7 mouse cellular contexts compared by ENCODE assay signal in genomic region chr10:69213451-69213877, GRCm38 (mm10). TPM values are rescaled to one million over a fixed set of nuclear protein-coding genes. Genes with fewer than 3 reads are reported as not detected.
DNase-seq lines count a peak whose midpoint lies in the region; ATAC-seq lines count a peak whose summit lies in the region.

No protein-coding gene starts in this region.

- peak overlapping the region; percentile 86 for H3K4me2 ChIP-seq in limb, embryonic 13.5 days (replicated peaks)

- DNase-seq in ovary, postnatal 10 days (ENCODE audit: low spot score) = peak; percentile 41
- no peak for DNase-seq in ovary, adult 18-20 months (ENCODE audit: low spot score)
- DNase-seq in midbrain, embryonic 10.5 days (ENCODE audit: low spot score) = no peak
- DNase-seq in layer of hippocampus, adult 9-11 months = no peak

- H3K4me1 ChIP-seq in brown adipose tissue, adult 24 weeks (ENCODE audit: control insufficient read depth, insufficient read depth, insufficient read length, low read length) = peaks cover 3% of the 10 kb centered on the region; the same call in 1 of the 2 replicates
- H3K4me1 ChIP-seq in limb, embryonic 13.5 days = peaks cover 15% of the 10 kb centered on the region
- peaks cover 25% of the 10 kb centered on the region for H3K4me1 ChIP-seq in midbrain, embryonic 10.5 days

- WGBS in limb, embryonic 13.5 days = under 1% methylated on average over 21 of the region's 21 CpGs
- WGBS in midbrain, embryonic 10.5 days = 0% methylated on average over 21 of the region's 21 CpGs

- peaks cover 3% of the 10 kb centered on the region; the same call in 1 of the 2 replicates for H3K9me3 ChIP-seq in limb, embryonic 13.5 days
- H3K9me3 ChIP-seq in midbrain, embryonic 10.5 days (replicated peaks) = peaks cover 7% of the 10 kb centered on the region

- H3K9ac ChIP-seq in limb, embryonic 13.5 days = peak overlapping the region; percentile 93

- peak overlapping the region; percentile 84 for H3K27ac ChIP-seq in brown adipose tissue, adult 24 weeks (replicated peaks; ENCODE audit: low read depth, low read length)
- peak overlapping the region; percentile 99 for H3K27ac ChIP-seq in limb, embryonic 13.5 days
- peak overlapping the region; percentile 98 for H3K27ac ChIP-seq in midbrain, embryonic 10.5 days (replicated peaks)

- H3K27me3 ChIP-seq in limb, embryonic 13.5 days = no peaks in the 10 kb centered on the region
- H3K27me3 ChIP-seq in midbrain, embryonic 10.5 days (ENCODE audit: low read depth, poor library complexity, severe bottlenecking) = no peaks in the 10 kb centered on the region

- peak overlapping the region; percentile 68 for H3K4me3 ChIP-seq in brown adipose tissue, adult 24 weeks (ENCODE audit: insufficient read depth, low read depth, low read length)
- peak overlapping the region; percentile 78 for H3K4me3 ChIP-seq in limb, embryonic 13.5 days
- peak overlapping the region; percentile 89 for H3K4me3 ChIP-seq in midbrain, embryonic 10.5 days

- peak; percentile 10; the same call in 1 of the 2 replicates for ATAC-seq in granulocyte monocyte progenitor cell, adult 5-6 weeks (replicated peaks; ENCODE audit: poor library complexity, severe bottlenecking)
- peak; percentile 22; the same call in 1 of the 2 replicates for ATAC-seq in limb, embryonic 13.5 days (ENCODE audit: low FRiP score, low read depth)

- peaks cover 36% of the 10 kb centered on the region for H3K36me3 ChIP-seq in limb, embryonic 13.5 days
- peaks cover 33% of the 10 kb centered on the region for H3K36me3 ChIP-seq in midbrain, embryonic 10.5 days

RNA-seq across cellular contexts. Expression of gene A930033H14Rik, which starts 0.6 kb away (rescaled TPM):
- 1.4 and 3.2 TPM in 2 replicates for polyA plus RNA-seq in brown adipose tissue, adult 24 weeks (2012; ENCODE audit: insufficient read depth, insufficient read length, missing spikeins)
- total RNA-seq in granulocyte monocyte progenitor cell, adult 5-6 weeks (2014; fragmentation: Nextera tagmentation) = 2.6 and 4.3 TPM in 2 replicates
- total RNA-seq in granulocyte monocyte progenitor cell, adult 5-6 weeks (2017) = 1.2 and 1.5 TPM in 2 replicates
- polyA plus RNA-seq in limb, embryonic 13.5 days (2015; fragmentation: Nextera tagmentation; extraction: Ambion mirVana) = 2.7 and 3.1 TPM in 2 replicates
- polyA plus RNA-seq in midbrain, embryonic 10.5 days (2016; fragmentation: Nextera tagmentation; extraction: Ambion mirVana) = 1.0 and 1.1 TPM in 2 replicates
